Mouse (Mus musculus) intestine, embryonic 14.5 days (tissue): ENCODE data around the gene Fgfr2. TPM values are rescaled to one million over a fixed set of nuclear protein-coding genes. Genes with fewer than 3 reads are reported as not detected.

Experiments used
- microRNA-seq: library from miRNA; unstranded; fragments of <30 nt; microRNA quantifications from one replicate; pipeline ENCODE4, GENCODE M21; 2016
- polyA plus RNA-seq: library from polyadenylated mRNA; unstranded; fragments of >200 nt; fragmentation: Nextera tagmentation; extraction: Ambion mirVana; gene quantifications from 2 replicates; pipeline ENCODE4 v1.2.1, GENCODE M21; 2014

Fgfr2 gene
- polyA plus RNA-seq, 1 experiment from 2014 or later = 105 TPM

Small RNA genes lying within 50 kb of the gene (microRNA-seq; reads per million reads assigned to microRNA genes)
- 0.42 reads per million for gene Mir7061

Other genes with a start within 250 kb of the Fgfr2 start
- 14.8 and 15.3 TPM in 2 replicates for gene Zranb1, start 192.2 kb downstream of the Fgfr2 start, polyA plus RNA-seq
- 112 and 117 TPM in 2 replicates for gene Ctbp2, start 1.0 kb upstream of the Fgfr2 start, polyA plus RNA-seq